Mouse (Mus musculus) 3T3-L1 (cell line): ENCODE measurements around the gene Gapdhs.
"Not testable (repeated sequence)": the region's sequence is repeated elsewhere in the genome, so short reads cannot be mapped to it uniquely, and the experiment has no call there.

Experiments used
- DNase-seq: peaks from one replicate; pipeline ENCODE4 v3.0.0-alpha.2; 2015; ENCODE audit warnings: low read depth, low spot score

Gapdhs gene

GRCm38 (mm10) chr7:30747525-30748204 lies 4.2 kb upstream of the Gapdhs start:
- no peak for DNase-seq

- DNase-seq = no peak
These were observed 629 bp upstream of the Gapdhs start for GRCm38 (mm10) chr7:30744022-30744598.

GRCm38 (mm10) chr7:30742570-30742969 lies 911 bp downstream of the Gapdhs start:
- not testable (repeated sequence) for DNase-seq

GRCm38 (mm10) chr7:30736211-30736610 lies 7.3 kb downstream of the Gapdhs start:
- DNase-seq = no peak

- DNase-seq = not testable (repeated sequence)
These were observed 13.3 kb downstream of the Gapdhs start for GRCm38 (mm10) chr7:30730064-30730722.

GRCm38 (mm10) chr7:30729396-30730063 lies 14.0 kb downstream of the Gapdhs start, which contains the start of gene Tmem147:
TSS of gene Tmem147 (minus strand) at chr7:30729540.
- DNase-seq = peak; percentile 93

GRCm38 (mm10) chr7:30728739-30729395 lies 14.6 kb downstream of the Gapdhs start:
- DNase-seq = peak; percentile 11

- DNase-seq = no peak
These were observed 15.3 kb downstream of the Gapdhs start for GRCm38 (mm10) chr7:30728214-30728613.

- no peak for DNase-seq
These were observed 20.1 kb downstream of the Gapdhs start for GRCm38 (mm10) chr7:30723274-30723953.

- DNase-seq = no peak
These were observed 22.2 kb downstream of the Gapdhs start for GRCm38 (mm10) chr7:30721286-30721685.

GRCm38 (mm10) chr7:30719669-30720068 lies 23.8 kb downstream of the Gapdhs start:
- no peak for DNase-seq

- DNase-seq = no peak
These were observed 25.8 kb downstream of the Gapdhs start for GRCm38 (mm10) chr7:30717716-30718046.

GRCm38 (mm10) chr7:30717006-30717715 lies 26.3 kb downstream of the Gapdhs start:
- DNase-seq = no peak

- DNase-seq = no peak
These were observed 31.5 kb downstream of the Gapdhs start, which contains the start of gene Atp4a for GRCm38 (mm10) chr7:30711942-30712341. TSS of gene Atp4a (plus strand) at chr7:30712209.

GRCm38 (mm10) chr7:30707441-30707840 lies 36.0 kb downstream of the Gapdhs start:
- peak; percentile 17 for DNase-seq

- DNase-seq = no peak
These were observed 37.1 kb downstream of the Gapdhs start for GRCm38 (mm10) chr7:30706214-30706882.

GRCm38 (mm10) chr7:30698589-30698988 lies 44.9 kb downstream of the Gapdhs start, which contains the start of gene 2200002J24Rik:
TSS of gene 2200002J24Rik (plus strand) at chr7:30698926.
- peak; percentile 21 for DNase-seq

- DNase-seq = no peak
These were observed 45.4 kb downstream of the Gapdhs start for GRCm38 (mm10) chr7:30698101-30698500.

- no peak for DNase-seq
These were observed 55.2 kb downstream of the Gapdhs start for GRCm38 (mm10) chr7:30688325-30688724.

GRCm38 (mm10) chr7:30683425-30683824 lies 60.1 kb downstream of the Gapdhs start:
- no peak for DNase-seq
